Mouse (Mus musculus): ENCODE results near the gene Klra17.
"Not testable (repeated sequence)": the region's sequence is repeated elsewhere in the genome, so short reads cannot be mapped to it uniquely, and the experiment has no call there.

The Klra17 gene

GRCm38 (mm10) chr6:129876549-129876948 lies at the start of gene Klra17:
Klra17 (minus strand) TSS chr6:129876672.
- ATAC-seq (ENCODE audit: insufficient number of reproducible peaks, low FRiP score, low TSS enrichment), result no peak

GRCm38 (mm10) chr6:129917476-129917946 lies 41.0 kb upstream of the Klra17 start, which contains the start of gene Klra5:
Klra5 (minus strand) TSS chr6:129917650.
- ATAC-seq (ENCODE audit: insufficient number of reproducible peaks, low FRiP score, low TSS enrichment), result not testable (repeated sequence)

GRCm38 (mm10) chr6:129916996-129917395 lies 40.5 kb upstream of the Klra17 start:
- no peak for ATAC-seq (ENCODE audit: insufficient number of reproducible peaks, low FRiP score, low TSS enrichment)

- ATAC-seq (ENCODE audit: insufficient number of reproducible peaks, low FRiP score, low TSS enrichment), result no peak
Observed at GRCm38 (mm10) chr6:129882525-129882924, 6.1 kb upstream of the Klra17 start.

- ATAC-seq (ENCODE audit: insufficient number of reproducible peaks, low FRiP score, low TSS enrichment), result not testable (repeated sequence)
Observed at GRCm38 (mm10) chr6:129862349-129862748, 14.1 kb downstream of the Klra17 start, which contains the start of gene Gm17631. Gm17631 (plus strand) TSS chr6:129862649.

GRCm38 (mm10) chr6:129825559-129825958 lies 50.9 kb downstream of the Klra17 start:
- no peak for ATAC-seq (ENCODE audit: insufficient number of reproducible peaks, low FRiP score, low TSS enrichment)

- no peak for ATAC-seq (ENCODE audit: insufficient number of reproducible peaks, low FRiP score, low TSS enrichment)
Observed at GRCm38 (mm10) chr6:129824004-129824403, 52.5 kb downstream of the Klra17 start.

- ATAC-seq (ENCODE audit: insufficient number of reproducible peaks, low FRiP score, low TSS enrichment), result no peak
Observed at GRCm38 (mm10) chr6:129817731-129818130, 58.7 kb downstream of the Klra17 start.

GRCm38 (mm10) chr6:129784170-129784569 lies 92.3 kb downstream of the Klra17 start, which contains the start of gene Gm156:
Gm156 (minus strand) TSS chr6:129784270.
- not testable (repeated sequence) for ATAC-seq (ENCODE audit: insufficient number of reproducible peaks, low FRiP score, low TSS enrichment)

Measured in cerebellum, adult (tissue).